Mouse (Mus musculus): ENCODE results near the gene Eps15l1. TPM values are rescaled to one million over a fixed set of nuclear protein-coding genes. Genes with fewer than 3 reads are reported as not detected.

Eps15l1 gene
- total and polyA plus RNA-seq, 3 experiments: 19.1 to 40.8 TPM; not detected in 1

- TF ChIP-seq ELF1 (IDR thresholded peaks at IDR 0.05; ENCODE audit: low read depth, low read length) (peak; percentile 51; the same call in 1 of the 2 replicates), RAD21 (IDR thresholded peaks at IDR 0.05; ENCODE audit: low read depth, low read length) (no peak)
Observed at GRCm38 (mm10) chr8:72295125-72295524, 126.1 kb downstream of the Eps15l1 start (continued).

GRCm38 (mm10) chr8:72293309-72293708, 128.0 kb downstream of the Eps15l1 start:
- peaks cover 0 to 7% of the 10 kb centered on the region in 2 experiments; a peak in 2 of 4 replicates for H3K36me3 ChIP-seq (ENCODE audit: control insufficient read depth in 1 of 2, insufficient read depth in 2 of 2, low read length in 2 of 2)
- no peaks in the 10 kb centered on the region for H3K27me3 ChIP-seq (ENCODE audit: control insufficient read depth in 1 of 2, insufficient read depth in 2 of 2, low read length in 2 of 2)
- H3K4me3 ChIP-seq (ENCODE audit: control insufficient read depth in 1 of 2, insufficient read depth in 1 of 2, low read depth in 2 of 2, low read length in 2 of 2): no peak overlapping the region
- H3K9me3 ChIP-seq (replicated peaks; ENCODE audit: insufficient read depth, low read length): no peaks in the 10 kb centered on the region
- peak in 1 of 3 experiments; percentile 19; a peak in 1 of 6 replicates for TF ChIP-seq CTCF (IDR thresholded peaks at IDR 0.05 in 2 of 3, conservative IDR thresholded peaks at IDR 0.05 in 1 of 3; ENCODE audit: control insufficient read depth in 1 of 3, insufficient read depth in 1 of 3, low read depth in 2 of 3, low read length in 3 of 3, poor library complexity in 1 of 3, severe bottlenecking in 1 of 3)
- TF ChIP-seq NELFE (IDR thresholded peaks at IDR 0.05; ENCODE audit: low read depth, low read length): no peak
- no peak for TF ChIP-seq TBP (IDR thresholded peaks at IDR 0.05; ENCODE audit: low read depth, low read length)
- TF ChIP-seq SMC3 (IDR thresholded peaks at IDR 0.05; ENCODE audit: low read depth, low read length): peak; percentile 26; the same call in 1 of the 2 replicates
- TF ChIP-seq MYC (IDR thresholded peaks at IDR 0.05; ENCODE audit: low read depth, low read length): no peak
- peak; percentile 10 for TF ChIP-seq RAD21 (IDR thresholded peaks at IDR 0.05; ENCODE audit: low read depth, low read length)
- TF ChIP-seq KAT2A (conservative IDR thresholded peaks at IDR 0.05; ENCODE audit: low read depth, low read length): no peak
- H3K79me2 ChIP-seq (ENCODE audit: control insufficient read depth, insufficient read depth, low read length, poor library complexity): no peaks in the 10 kb centered on the region
- H3K27ac ChIP-seq (ENCODE audit: control insufficient read depth, low read depth, low read length): no peak overlapping the region
- DNase-seq (ENCODE audit: low read depth, low spot score): no peak
- no peak overlapping the region for H3K9ac ChIP-seq (ENCODE audit: control insufficient read depth, low read depth, low read length, poor library complexity, severe bottlenecking)
- peaks cover 4 to 7% of the 10 kb centered on the region in 2 experiments for H3K4me1 ChIP-seq (ENCODE audit: control insufficient read depth in 1 of 2, insufficient read depth in 2 of 2, low read length in 2 of 2)

DNA sequence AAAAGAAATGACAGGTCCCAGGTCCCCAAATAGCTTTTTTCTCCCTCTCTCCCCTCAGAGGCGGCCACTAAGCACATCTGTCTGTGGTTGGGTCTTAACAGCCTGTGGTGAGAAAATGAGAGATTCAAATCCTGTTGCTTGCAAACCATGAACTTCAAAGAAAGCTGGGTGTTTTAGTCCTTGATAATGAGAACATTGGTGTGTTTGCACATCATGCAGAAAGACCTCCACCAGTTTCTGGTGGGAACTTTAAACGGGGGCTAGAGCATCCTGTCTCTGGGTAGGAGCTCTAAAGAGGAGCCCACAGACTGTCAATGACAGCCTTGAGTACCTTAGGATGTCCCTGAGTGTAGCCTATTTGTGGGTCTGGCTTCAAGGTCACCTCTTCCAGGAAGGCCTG, 130.2 kb downstream of the Eps15l1 start:
- no peak for DNase-seq (ENCODE audit: low read depth, low spot score)
- TF ChIP-seq TAL1 (IDR thresholded peaks at IDR 0.05; ENCODE audit: low read length): no peak
- no peak for TF ChIP-seq MYB (IDR thresholded peaks at IDR 0.05; ENCODE audit: low read depth, low read length)
- TF ChIP-seq MAZ (IDR thresholded peaks at IDR 0.05; ENCODE audit: low read depth, low read length): no peak
- H3K27me3 ChIP-seq (ENCODE audit: control insufficient read depth in 1 of 2, insufficient read depth in 2 of 2, low read length in 2 of 2): no peaks in the 10 kb centered on the region; a peak in 1 of 4 replicates
- no peaks in the 10 kb centered on the region for H3K9me3 ChIP-seq (replicated peaks; ENCODE audit: insufficient read depth, low read length)
- H3K9ac ChIP-seq (ENCODE audit: control insufficient read depth, low read depth, low read length, poor library complexity, severe bottlenecking): no peak overlapping the region
- H3K4me1 ChIP-seq (ENCODE audit: control insufficient read depth in 1 of 2, insufficient read depth in 2 of 2, low read length in 2 of 2): peaks cover 3 to 4% of the 10 kb centered on the region in 2 experiments
- H3K27ac ChIP-seq (ENCODE audit: control insufficient read depth, low read depth, low read length): no peak overlapping the region
- H3K36me3 ChIP-seq (ENCODE audit: control insufficient read depth in 1 of 2, insufficient read depth in 2 of 2, low read length in 2 of 2): peaks cover 0 to 7% of the 10 kb centered on the region in 2 experiments; a peak in 2 of 4 replicates
- H3K79me2 ChIP-seq (ENCODE audit: control insufficient read depth, insufficient read depth, low read length, poor library complexity): no peaks in the 10 kb centered on the region
- H3K4me3 ChIP-seq (ENCODE audit: control insufficient read depth in 1 of 2, insufficient read depth in 1 of 2, low read depth in 2 of 2, low read length in 2 of 2): no peak overlapping the region

Other genes with a start within 250 kb of the Eps15l1 start
- gene Hsh2d, start 231.8 kb downstream of the Eps15l1 start, total RNA-seq (2012; rRNA removed): 0.04 TPM in 1 of 2 replicates, not detected in the other
- under 1 TPM in 1 of 2 experiments, not detected in 1; 0.13 TPM for gene Hsh2d, start 231.8 kb downstream of the Eps15l1 start, polyA plus RNA-seq (2012; ENCODE audit: insufficient read depth in 1 of 2, insufficient read length in 2 of 2, low read depth in 1 of 2, low replicate concordance in 2 of 2, missing spikeins in 1 of 2)
- gene Cib3, start 208.6 kb downstream of the Eps15l1 start, total RNA-seq (2012; rRNA removed): not detected in 2 replicates
- not detected for gene Cib3, start 208.6 kb downstream of the Eps15l1 start, polyA plus RNA-seq (2012; ENCODE audit: insufficient read depth in 1 of 2, insufficient read length in 2 of 2, low read depth in 1 of 2, low replicate concordance in 2 of 2, missing spikeins in 1 of 2)
- not detected in 2 replicates for gene Gm11034, start 207.8 kb downstream of the Eps15l1 start, total RNA-seq (2012; rRNA removed)
- gene Gm11034, start 207.8 kb downstream of the Eps15l1 start, polyA plus RNA-seq (2012; ENCODE audit: insufficient read depth in 1 of 2, insufficient read length in 2 of 2, low read depth in 1 of 2, low replicate concordance in 2 of 2, missing spikeins in 1 of 2): not detected
- 42.2 and 45.5 TPM in 2 replicates for gene Fam32a, start 201.7 kb downstream of the Eps15l1 start, total RNA-seq (2012; rRNA removed)
- gene Fam32a, start 201.7 kb downstream of the Eps15l1 start, polyA plus RNA-seq (2012; ENCODE audit: insufficient read depth in 1 of 2, insufficient read length in 2 of 2, low read depth in 1 of 2, low replicate concordance in 2 of 2, missing spikeins in 1 of 2): 10 to 100 TPM in 1 of 2 experiments, not detected in 1; 45.9 TPM
- 45.7 and 47.4 TPM in 2 replicates for gene Ap1m1, start 181.4 kb downstream of the Eps15l1 start, total RNA-seq (2012; rRNA removed)
- 100 to 1,000 TPM in 1 of 2 experiments, not detected in 1; 117 TPM for gene Ap1m1, start 181.4 kb downstream of the Eps15l1 start, polyA plus RNA-seq (2012; ENCODE audit: insufficient read depth in 1 of 2, insufficient read length in 2 of 2, low read depth in 1 of 2, low replicate concordance in 2 of 2, missing spikeins in 1 of 2)
- 11.4 and 11.7 TPM in 2 replicates for gene Gm10282, start 116.2 kb downstream of the Eps15l1 start, total RNA-seq (2012; rRNA removed)
- gene Gm10282, start 116.2 kb downstream of the Eps15l1 start, polyA plus RNA-seq (2012; ENCODE audit: insufficient read depth in 1 of 2, insufficient read length in 2 of 2, low read depth in 1 of 2, low replicate concordance in 2 of 2, missing spikeins in 1 of 2): 100 to 1,000 TPM in 1 of 2 experiments, not detected in 1; 133 TPM
- gene Klf2, start 102.4 kb downstream of the Eps15l1 start, total RNA-seq (2012; rRNA removed): not detected in 2 replicates
- gene Klf2, start 102.4 kb downstream of the Eps15l1 start, polyA plus RNA-seq (2012; ENCODE audit: insufficient read depth in 1 of 2, insufficient read length in 2 of 2, low read depth in 1 of 2, low replicate concordance in 2 of 2, missing spikeins in 1 of 2): not detected
- gene Calr3, start 22.4 kb upstream of the Eps15l1 start, total RNA-seq (2012; rRNA removed): 3.9 and 4.0 TPM in 2 replicates
- 1 to 10 TPM in 1 of 2 experiments, not detected in 1; 2.7 TPM for gene Calr3, start 22.4 kb upstream of the Eps15l1 start, polyA plus RNA-seq (2012; ENCODE audit: insufficient read depth in 1 of 2, insufficient read length in 2 of 2, low read depth in 1 of 2, low replicate concordance in 2 of 2, missing spikeins in 1 of 2)
- gene 1700030K09Rik, start 22.4 kb upstream of the Eps15l1 start, total RNA-seq (2012; rRNA removed): 8.4 and 9.2 TPM in 2 replicates
- 10 to 100 TPM in 1 of 2 experiments, not detected in 1; 10.3 TPM for gene 1700030K09Rik, start 22.4 kb upstream of the Eps15l1 start, polyA plus RNA-seq (2012; ENCODE audit: insufficient read depth in 1 of 2, insufficient read length in 2 of 2, low read depth in 1 of 2, low replicate concordance in 2 of 2, missing spikeins in 1 of 2)
- gene Cherp, start 53.8 kb upstream of the Eps15l1 start, total RNA-seq (2012; rRNA removed): 21.1 and 24.6 TPM in 2 replicates
- 100 to 1,000 TPM in 1 of 2 experiments, 10 to 100 TPM in 1; 78.0 to 106 TPM for gene Cherp, start 53.8 kb upstream of the Eps15l1 start, polyA plus RNA-seq (2012; ENCODE audit: insufficient read depth in 1 of 2, insufficient read length in 2 of 2, low read depth in 1 of 2, low replicate concordance in 2 of 2, missing spikeins in 1 of 2)
- gene Slc35e1, start 71.2 kb upstream of the Eps15l1 start, total RNA-seq (2012; rRNA removed): 24.4 and 31.7 TPM in 2 replicates
- 10 to 100 TPM in 1 of 2 experiments, not detected in 1; 30.4 TPM for gene Slc35e1, start 71.2 kb upstream of the Eps15l1 start, polyA plus RNA-seq (2012; ENCODE audit: insufficient read depth in 1 of 2, insufficient read length in 2 of 2, low read depth in 1 of 2, low replicate concordance in 2 of 2, missing spikeins in 1 of 2)
- gene Med26, start 126.8 kb upstream of the Eps15l1 start, total RNA-seq (2012; rRNA removed): 14.1 and 15.0 TPM in 2 replicates
- 10 to 100 TPM in 1 of 2 experiments, not detected in 1; 28.3 TPM for gene Med26, start 126.8 kb upstream of the Eps15l1 start, polyA plus RNA-seq (2012; ENCODE audit: insufficient read depth in 1 of 2, insufficient read length in 2 of 2, low read depth in 1 of 2, low replicate concordance in 2 of 2, missing spikeins in 1 of 2)
- 34.3 and 39.3 TPM in 2 replicates for gene Smim7, start 149.6 kb upstream of the Eps15l1 start, total RNA-seq (2012; rRNA removed)
- 10 to 100 TPM in 1 of 2 experiments, not detected in 1; 43.6 TPM for gene Smim7, start 149.6 kb upstream of the Eps15l1 start, polyA plus RNA-seq (2012; ENCODE audit: insufficient read depth in 1 of 2, insufficient read length in 2 of 2, low read depth in 1 of 2, low replicate concordance in 2 of 2, missing spikeins in 1 of 2)
- 0.92 and 1.1 TPM in 2 replicates for gene Tmem38a, start 150.6 kb upstream of the Eps15l1 start, total RNA-seq (2012; rRNA removed)
- gene Tmem38a, start 150.6 kb upstream of the Eps15l1 start, polyA plus RNA-seq (2012; ENCODE audit: insufficient read depth in 1 of 2, insufficient read length in 2 of 2, low read depth in 1 of 2, low replicate concordance in 2 of 2, missing spikeins in 1 of 2): 1 to 10 TPM in 1 of 2 experiments, not detected in 1; 3.0 TPM
- 0.03 TPM in 1 of 2 replicates, not detected in the other for gene Nwd1, start 225.3 kb upstream of the Eps15l1 start, total RNA-seq (2012; rRNA removed)
- gene Nwd1, start 225.3 kb upstream of the Eps15l1 start, polyA plus RNA-seq (2012; ENCODE audit: insufficient read depth in 1 of 2, insufficient read length in 2 of 2, low read depth in 1 of 2, low replicate concordance in 2 of 2, missing spikeins in 1 of 2): under 1 TPM in 1 of 2 experiments, not detected in 1; 0.03 TPM